Mouse (Mus musculus) right cerebral cortex, adult 18-20 months (tissue): ENCODE data around the gene Foxn3.

Source experiments
- DNase-seq: peaks from one replicate; pipeline ENCODE4 v3.0.0; 2022; ENCODE audit warnings: mixed read lengths

The Foxn3 gene

DNA sequence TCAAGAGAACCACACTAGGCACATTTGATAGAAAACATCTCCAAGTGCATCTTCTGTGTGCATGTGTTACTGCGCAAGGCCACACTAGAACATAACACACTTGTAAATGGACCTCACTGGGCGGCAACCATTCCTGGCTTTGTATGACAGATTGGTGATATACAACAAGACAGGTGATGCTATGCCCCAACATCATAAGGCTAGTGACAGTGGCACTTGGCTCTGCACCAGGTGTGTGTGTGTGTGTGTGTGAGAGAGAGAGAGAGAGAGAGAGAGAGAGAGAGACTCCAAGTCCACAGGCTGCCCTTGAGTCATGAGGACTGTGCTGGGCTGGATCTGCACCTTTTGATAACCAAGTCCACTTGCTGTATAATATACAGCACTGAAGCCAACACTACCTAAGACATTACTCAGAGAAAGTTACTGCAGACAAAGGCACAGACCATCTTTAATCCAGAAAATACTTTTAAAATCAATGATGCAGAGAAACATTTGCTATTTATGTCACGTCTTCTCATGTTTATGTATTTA is 242.4 kb downstream of the Foxn3 start:
- no peak for DNase-seq

DNA sequence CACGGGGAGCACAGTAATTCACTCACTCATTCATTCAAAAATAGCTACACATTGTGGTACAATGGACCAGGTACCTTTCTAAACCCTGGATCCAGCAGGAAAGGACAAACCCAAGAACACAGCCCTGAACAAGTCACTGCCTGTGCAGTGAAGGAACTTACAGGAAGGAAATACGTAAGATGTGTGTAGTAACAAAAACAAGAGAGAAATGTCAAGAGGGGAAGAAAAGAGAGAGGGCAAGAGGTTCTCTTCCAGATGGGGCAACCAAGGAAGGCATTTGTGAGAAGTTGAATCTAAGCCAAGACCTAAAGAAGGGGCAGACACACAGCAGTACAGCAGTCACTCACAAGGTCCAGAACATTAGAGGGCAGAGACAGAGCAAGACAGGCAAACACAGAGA is 243.5 kb downstream of the Foxn3 start:
- DNase-seq: no peak

DNA sequence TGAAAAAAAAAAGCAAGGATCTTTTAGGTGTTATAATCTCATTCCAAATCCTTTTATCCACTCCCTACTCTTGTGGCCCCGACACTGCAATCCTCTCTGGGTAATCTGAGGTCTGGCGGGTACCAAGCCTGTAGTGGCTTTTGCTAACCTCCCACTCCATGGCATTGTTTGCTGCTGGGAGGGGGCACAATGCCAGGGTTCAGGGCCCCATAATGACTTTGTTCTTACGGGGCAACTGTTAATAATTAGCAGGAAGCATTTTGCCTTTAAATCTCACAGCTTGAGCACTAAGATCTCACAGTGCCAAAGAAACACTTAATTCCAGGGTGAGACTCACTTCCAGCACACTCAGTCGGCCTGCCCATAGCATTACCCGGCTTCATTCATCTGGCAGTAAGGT is 244.2 kb downstream of the Foxn3 start:
- DNase-seq: no peak

DNA sequence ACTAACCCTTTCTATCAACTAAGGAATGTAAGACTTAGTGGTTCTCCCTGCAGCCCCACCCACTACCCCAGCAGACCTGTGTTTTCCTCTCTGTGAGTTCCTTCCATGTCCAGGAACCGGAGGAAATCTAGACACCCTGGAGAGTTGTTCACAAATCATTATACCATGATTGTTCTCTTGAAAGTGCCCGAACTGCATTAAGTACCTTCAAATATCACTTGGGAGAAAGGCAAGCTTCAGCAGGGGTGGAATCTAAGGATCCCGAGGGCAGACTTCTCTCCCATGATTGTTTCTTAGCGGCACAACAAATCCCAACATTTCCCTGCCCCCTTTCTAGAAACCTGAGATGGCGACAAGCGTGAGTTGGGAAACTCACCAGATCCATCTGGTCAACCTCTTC is 247.5 kb downstream of the Foxn3 start:
- DNase-seq: no peak

DNA sequence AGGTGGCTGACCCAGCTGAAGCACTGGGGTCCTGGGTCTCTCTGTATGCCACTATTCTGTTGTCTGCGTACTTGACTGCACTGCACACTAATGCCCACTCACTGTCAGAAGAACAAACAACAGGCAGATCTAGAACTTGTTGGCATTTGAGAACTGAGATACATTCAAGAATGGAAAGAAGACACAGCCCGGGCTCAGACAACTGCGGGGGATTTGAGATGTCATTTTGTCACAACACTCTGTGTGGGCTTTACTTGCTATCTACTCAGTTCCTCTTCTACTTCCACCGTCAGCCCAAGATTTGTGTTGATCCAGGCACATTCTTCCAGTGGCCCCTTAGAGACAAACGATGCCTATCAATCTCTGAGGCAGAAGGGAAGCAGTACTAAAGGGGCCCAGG is 248.6 kb downstream of the Foxn3 start:
- DNase-seq: no peak

DNA sequence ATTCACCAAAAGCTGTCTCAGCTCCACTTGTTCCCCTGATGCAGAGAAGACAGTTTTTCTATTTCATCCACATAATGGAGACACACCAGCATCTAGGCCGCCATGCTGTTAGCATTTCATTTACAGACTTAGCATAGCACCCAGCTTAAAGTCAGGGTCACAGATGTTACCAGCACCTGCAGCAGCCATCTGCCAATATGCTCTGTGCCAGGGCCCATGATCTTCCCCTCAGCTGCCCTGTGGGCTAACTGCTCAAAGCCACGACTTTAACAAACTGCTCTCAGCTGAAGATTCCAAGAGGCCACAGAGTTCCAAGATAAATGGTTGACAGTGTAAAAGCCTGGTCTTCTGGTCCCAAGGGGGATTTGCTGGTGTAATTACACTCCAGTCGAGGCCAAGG is 252.1 kb downstream of the Foxn3 start:
- DNase-seq: no peak

DNA sequence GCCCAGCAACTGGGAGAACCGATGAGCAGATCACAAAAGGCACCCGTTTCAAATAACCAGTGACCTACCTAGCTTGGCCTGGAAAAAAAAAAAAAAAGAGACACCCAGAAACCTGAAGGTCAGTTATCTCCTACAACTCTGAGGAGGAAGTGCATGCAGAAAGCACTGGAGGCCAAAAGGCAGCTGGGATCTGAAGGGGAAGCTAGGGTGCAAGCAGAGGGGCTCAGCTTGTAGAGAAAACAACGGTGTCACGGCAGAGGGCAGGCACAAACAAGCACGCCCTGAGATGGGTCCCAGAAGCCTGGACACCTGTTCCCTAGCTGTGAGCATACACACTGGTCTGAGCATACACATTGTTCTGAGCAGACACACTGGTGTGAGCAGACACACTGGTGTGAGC is 253.4 kb downstream of the Foxn3 start:
- DNase-seq: no peak

DNA sequence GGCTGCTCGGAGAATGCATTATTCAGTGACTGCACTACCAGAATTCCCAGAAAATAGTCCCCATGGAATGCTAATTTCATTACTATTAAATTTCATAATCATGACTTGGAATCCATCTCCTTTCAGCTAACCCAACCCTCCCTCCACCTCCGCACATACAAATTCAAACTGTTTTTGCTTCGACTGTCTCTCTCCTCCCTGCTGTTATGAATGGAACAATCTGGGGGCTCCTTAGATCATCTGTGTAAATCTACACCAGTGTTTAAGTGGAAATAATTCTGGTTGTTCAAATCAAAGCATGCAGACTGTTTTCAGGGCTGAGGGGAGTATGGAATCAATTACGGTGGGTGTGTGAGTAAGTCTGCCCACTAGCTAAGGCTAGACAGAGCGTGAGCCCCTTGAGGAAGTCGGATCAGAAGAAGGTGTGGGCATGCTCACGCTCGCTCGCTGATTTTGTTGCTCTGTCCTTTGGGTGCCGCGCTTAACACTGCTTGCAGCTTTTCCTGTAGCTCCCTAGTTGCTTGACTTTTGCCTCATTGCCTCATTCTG is 254.8 kb downstream of the Foxn3 start:
- no peak for DNase-seq

DNA sequence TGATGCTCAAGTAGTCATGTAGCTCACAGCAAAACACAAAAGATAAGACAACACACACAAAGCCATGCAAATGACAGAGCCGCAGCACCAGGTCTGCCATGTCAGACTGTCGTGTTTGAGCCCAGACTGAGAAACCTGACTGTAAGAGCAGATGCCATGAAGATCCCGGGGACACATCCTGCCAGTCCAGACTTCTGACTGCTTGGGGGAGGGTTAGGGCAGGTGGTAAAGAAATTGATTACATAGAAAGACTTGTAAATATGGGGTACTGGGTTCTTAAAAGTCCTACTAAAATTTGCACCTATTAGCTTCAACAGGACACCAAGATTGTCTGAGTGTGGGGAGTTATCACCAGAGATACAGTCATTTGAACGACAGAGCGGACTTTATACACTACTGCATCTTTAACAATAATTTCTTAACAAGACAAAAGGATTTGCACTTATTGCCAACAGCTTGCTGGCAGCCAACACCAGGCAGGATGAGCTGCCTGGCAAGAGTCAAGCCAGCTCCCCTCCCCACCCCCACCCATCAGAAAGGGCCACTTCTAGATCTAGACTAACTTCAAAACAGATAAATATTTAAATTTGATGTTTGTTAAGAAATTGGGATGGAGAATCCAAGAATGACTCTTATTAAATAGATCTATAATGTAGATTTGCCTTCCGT is 256.7 kb downstream of the Foxn3 start:
- no peak for DNase-seq

DNA sequence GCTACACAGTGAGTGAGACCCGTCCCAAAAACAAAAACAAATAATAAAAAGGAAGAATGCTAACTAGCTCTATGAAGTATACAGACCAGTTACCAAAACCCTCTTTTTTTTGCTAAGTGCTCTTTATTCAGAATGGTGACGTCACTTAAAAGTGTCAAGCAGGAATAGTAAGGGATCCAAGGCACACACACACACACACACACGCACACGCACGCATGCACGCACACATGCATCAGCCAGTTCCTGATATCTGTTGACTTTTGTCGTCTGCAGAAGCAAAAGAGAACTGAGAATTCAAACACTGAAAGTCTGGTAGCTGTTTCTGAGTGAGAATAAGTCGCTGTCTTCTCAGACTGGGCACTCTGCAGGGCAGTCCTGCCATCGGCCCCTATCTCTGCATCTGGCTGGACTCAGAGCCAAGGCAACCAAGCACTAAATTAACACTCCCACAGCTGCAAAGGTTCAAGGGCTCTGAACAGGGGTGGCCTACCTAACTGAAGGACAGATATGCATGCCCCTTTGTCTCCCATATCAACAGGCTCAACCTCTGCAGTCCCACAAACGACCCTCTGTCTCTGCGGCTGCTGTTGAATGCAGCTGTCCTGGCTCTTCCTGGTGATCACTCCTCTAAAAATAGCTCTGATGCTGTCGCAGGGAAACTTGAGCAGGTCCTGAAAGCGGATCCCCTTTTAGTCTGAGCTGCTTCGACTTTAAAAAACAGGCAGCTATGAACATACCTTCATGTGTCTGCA is 257.4 kb downstream of the Foxn3 start:
- no peak for DNase-seq

DNA sequence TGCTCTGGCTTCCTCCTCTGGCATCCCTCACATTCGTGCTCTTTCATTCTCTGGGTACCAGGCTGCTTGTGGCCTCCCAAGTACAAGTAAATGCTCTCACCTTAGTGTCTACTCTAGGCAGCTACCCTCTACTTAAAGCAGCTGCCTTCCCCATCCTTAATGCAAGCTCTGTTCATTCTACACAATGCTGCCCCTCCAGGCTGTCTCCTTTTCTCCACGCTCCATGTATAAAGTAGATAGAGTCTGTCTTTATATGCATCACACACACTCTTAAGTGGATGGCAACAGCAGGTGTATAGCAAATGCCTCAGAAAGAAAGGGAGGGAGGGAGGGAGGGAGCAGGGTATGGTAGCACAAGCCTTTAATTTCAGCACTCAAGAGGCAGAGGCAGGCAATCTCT is 258.1 kb downstream of the Foxn3 start:
- DNase-seq: no peak

DNA sequence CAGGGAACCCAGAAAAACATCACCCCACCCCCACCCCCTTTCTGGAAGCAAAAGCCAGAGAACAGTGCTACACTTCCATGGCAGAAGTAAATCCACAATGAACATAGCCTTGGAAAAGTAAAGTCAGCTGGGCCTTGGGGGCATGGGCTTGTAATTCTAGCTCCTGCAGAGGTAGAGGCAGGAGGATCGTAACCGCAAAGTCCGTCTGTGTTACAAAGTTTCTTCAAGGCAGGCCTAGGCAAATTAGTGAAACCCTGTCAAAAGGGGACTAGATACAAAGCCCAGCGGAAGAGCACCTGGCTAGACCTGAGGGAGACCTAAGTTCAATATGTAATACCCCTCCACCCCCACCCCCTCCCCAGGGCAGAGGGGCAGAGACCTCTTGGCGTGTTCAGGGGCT is 259.3 kb downstream of the Foxn3 start:
- no peak for DNase-seq

DNA sequence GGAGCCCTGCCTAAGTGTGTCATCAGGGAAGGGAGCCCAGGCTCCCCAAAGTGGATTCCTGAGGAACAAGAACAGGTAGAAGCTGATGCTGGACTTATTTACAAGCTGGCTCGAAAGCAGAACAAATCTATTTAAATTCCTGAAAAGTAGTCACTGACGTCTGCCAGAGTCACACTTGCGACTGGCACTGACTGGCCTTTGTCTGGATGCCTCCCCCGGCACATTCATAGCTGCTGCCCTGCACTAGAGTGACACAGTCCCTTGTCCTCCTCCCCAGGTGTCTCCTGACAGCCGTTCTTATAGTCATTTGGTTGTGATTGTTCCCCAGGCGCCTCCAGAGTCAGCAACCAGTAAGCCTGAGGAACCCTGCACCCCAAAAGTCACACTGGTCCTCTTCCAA is 259.8 kb downstream of the Foxn3 start:
- no peak for DNase-seq

DNA sequence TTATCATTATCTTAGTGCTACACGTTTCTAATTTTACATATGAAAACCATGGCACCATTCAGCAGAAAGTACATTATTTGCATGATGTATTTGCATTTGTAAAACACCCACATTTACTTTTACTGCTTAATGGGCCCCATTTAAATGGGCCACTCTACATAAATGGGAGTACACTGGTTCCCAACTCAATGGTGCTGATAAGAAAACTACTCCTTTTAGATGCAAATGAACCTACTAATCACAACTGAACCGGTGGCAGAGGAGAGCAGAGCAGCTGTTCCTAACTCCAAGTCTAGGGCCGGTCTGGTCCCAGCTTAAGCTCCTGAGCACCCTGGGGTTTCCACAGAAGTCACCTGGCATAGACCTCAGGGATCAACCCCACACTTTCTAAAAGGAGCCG is 263.5 kb downstream of the Foxn3 start:
- DNase-seq: no peak

DNA sequence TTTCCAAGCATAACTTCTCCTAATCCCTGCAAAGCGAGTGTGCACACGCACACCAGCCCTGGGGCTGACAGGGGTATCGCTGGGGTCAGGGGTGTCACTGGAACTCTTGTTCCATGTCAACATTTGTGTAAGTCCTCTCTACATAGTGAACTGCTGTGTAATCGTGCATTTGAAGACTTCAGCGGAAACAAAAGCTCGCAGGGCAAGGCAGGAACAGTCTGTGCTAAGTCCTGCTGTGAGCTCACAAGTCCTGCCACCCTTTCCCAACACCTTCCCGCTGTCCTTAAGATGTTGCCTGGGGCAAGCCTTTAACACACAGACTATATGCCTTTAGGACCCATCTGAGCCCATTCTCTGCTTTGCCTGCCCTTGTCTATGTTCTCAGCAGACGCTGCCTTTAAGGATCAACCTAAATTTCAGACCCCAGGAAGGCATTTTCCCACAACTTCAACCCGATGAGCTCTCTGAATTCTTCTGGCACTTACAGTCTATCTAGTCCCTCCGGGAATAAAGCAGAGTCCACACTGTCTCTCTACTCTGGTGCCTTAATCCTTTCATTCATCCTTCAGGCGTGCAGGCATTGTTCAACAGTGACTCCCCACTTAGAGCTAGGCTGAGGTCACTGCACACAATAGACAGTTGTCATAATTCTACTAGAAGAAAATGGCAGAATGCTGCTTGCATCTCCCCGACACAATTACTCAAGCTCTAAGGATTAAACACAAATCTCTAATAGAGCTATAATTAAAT is 264.4 kb downstream of the Foxn3 start:
- DNase-seq: no peak

DNA sequence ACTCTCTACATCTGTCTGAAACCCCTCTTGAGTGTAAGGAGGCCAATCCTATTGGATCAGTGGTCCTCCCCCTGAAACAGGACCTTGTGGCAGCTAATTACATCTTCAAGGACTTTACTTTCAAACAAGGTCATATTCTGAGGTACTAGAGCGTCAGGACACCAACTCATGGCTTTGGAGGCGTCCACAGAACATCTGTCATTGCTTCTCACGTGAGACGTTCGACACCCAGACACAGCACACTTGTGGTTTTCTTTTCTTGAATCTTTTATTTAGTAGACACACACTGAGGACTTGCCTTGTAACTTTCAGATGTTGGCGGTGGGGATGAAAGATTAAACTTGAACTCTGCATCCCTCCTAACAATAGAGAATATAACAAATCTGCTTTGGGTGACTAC is 265.1 kb downstream of the Foxn3 start:
- no peak for DNase-seq

DNA sequence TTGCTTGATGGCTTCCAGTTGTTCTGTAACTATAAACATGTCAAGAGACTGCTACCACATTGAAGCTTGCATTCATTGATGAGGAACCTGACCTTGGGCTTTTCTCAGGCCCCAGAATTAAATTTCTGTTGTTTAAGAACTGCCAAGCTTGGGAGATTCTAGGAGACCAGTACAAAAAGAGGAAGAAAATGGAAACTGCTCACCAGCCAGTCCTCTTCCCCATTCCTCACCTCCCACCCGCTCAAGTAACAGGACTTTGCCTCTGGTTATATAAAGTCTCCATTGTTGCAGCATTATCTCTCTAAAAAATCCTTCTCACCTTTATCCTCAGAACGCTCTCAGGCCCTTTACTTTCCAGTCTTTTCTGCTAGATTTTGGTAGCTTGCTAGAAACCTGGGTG is 265.6 kb downstream of the Foxn3 start:
- no peak for DNase-seq

DNA sequence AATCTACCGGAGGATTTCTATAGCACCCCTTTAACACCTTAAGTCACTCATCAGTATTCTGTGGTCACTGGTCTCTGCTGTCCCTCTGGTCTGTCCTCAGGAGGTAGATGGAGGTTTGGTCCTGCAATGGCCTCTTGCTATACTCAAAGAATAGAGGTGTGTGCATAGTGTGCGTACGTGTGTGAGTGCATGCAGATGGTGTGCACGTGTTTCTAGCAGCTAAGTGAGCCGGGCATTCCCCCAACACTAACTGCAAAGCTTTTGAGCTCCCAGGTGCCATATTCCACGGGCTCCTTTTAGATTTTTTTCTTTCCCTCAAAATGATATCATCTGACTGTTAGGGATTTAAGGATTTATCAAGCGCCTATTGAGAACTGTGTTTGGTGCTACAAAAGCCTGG is 269.9 kb downstream of the Foxn3 start:
- DNase-seq: no peak

DNA sequence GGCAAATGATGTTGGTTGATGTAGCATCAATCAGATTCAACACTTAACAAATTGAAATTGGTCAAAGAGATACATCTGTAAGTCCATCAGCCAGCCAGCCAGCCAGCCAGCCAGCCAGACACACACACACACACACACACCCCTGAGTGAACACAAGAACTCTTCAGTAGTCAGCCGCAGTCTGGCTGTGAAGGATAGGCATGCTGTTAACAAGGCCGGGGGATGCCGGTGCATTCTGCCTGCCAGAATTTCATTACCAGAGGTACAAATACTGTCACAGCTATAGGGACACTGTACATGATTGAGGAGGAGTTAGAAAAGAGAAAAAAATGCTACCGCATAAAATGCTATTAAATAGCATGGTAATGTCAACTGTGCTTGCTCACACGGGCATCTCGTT is 271.2 kb downstream of the Foxn3 start:
- no peak for DNase-seq

DNA sequence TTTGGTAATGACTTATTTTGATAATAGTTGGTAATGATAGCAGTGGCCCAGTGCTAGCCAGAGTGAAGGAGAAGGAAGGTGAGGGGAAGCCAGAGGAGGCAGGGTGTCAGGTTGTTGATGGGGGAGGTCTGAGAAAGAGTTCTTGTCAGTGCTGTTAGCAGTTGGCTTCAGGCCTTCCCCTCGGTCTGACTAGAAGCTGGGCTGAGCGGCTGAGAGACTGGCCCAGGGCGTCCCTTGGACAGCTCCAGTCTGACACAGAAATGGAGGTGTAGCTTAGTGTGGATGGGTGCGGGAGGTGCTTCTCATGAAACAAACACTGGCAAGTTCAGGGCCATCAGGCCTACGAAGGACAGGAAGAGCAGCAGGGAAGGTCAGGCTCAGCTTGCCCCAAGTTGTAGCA is 276.3 kb downstream of the Foxn3 start:
- no peak for DNase-seq

DNA sequence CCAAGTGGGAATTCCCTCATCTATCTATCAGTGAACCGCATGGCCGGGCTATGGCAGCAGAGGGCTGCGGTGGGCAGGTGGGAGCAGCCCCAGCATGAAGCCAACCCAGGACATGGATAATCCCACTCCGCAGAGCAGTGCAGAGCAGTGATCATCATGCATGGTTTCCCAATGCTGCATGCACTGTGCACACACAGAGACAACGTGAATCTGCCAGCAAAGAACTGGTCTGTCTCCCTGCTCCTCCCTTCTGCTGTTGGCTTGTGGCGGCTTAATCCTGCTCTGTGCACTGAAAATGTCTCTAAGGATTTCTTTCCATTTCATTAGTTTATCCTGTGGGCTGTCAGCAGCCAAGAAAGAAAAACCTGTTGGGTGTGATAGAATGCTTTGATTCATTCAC is 276.7 kb downstream of the Foxn3 start:
- no peak for DNase-seq

DNA sequence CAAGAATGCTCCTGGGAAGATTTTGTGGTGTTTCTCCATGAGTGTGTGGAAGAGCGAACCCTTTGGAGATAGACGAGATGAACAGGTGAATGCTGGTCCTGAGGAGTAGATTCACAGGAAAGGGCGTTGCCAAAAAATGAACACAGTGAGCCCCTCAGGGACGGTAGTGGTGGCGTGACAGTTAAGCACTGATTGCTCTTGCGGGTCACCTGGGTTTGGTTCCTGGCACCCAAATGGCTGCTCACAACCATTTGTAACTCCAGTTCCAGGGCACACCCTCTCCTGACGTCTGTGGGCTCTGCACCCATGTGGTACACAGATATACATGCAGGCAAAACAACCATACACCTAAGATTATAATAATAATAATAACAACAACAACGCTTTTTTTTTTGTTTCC is 277.7 kb downstream of the Foxn3 start:
- no peak for DNase-seq

DNA sequence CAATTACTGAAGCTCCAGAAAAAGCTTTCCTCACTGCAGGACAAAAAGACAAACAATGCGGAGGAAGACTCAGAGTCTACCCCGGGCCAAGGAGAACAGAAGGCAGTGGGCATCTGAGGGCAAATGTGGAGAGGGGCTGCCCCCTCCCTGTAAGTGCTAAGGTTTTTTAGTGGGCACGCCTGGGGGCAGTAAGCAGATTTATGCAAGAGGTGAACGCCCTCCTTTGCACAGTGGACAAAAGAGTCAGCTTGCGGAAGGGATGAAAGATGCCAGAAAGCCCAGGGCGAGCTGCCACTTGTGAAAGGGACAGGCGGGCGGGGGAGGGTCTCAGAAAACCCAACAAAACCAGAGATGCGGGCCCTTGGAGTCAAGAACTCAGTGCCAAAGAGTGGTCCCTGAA is 278.2 kb downstream of the Foxn3 start:
- no peak for DNase-seq
